In the genomic region with DNA sequence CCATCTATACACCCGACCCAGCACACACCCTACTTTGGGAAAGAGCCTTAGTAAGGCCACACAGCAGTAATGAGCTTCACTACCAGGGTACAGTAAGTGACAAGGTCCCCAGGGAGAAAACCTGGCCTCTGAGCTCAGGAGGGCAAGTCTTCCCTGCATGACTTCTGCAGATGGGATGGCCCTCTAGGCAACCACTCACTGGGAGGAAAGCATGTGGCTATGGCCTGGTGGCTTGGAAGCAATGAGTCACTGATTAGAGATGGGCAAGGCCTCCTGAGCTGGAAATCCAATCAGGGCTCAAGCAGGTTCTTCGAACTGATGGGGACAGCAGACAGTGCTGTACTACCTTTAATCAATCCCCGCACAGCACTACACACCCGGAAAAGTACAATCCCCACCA, we compare ENCODE assay signal across 15 mouse cellular contexts. TPM values are rescaled to one million over a fixed set of nuclear protein-coding genes. Genes with fewer than 3 reads are reported as not detected.
DNase-seq lines count a peak whose midpoint lies in the region; ATAC-seq lines count a peak whose summit lies in the region.
"Had no signal": no experiment of that assay in that cellular context is flagged by ENCODE, and none has a peak within 500 bp of the region (broad histone marks: within the 10 kb centered on the region; RNA-seq: fewer than 3 reads in every experiment).

No protein-coding gene starts in this region.

- peak; percentile 61 for DNase-seq in adrenal gland, adult 8-10 months
- DNase-seq in adrenal gland, postnatal 25 days: no peak
- no peak for DNase-seq in heart, postnatal 4 days
- DNase-seq in lung, postnatal 10 days: no peak
- DNase-seq in brain, adult 2 months (ENCODE audit: low read depth, low spot score): peak; percentile 45
- DNase-seq in layer of hippocampus, postnatal 10 days (ENCODE audit: low spot score in 2 of 2): no peak
- DNase-seq: layer of hippocampus, adult 9-11 months; liver had no signal

- H3K4me1 ChIP-seq in heart, embryonic 12.5 days (replicated peaks): peaks cover 58% of the 10 kb centered on the region
- peaks cover 44% of the 10 kb centered on the region for H3K4me1 ChIP-seq in lung, embryonic 16.5 days (replicated peaks; ENCODE audit: control insufficient read depth, insufficient read depth, low read length)

- no peak overlapping the region for H3K4me3 ChIP-seq in heart, embryonic 12.5 days
- H3K4me3 ChIP-seq in lung, embryonic 16.5 days (ENCODE audit: low read length): no peak overlapping the region
- H3K4me3 ChIP-seq: forebrain, embryonic 12.5 days had no signal

- H3K36me3 ChIP-seq in heart, embryonic 12.5 days: peaks cover 77% of the 10 kb centered on the region
- peaks cover 27% of the 10 kb centered on the region for H3K36me3 ChIP-seq in lung, embryonic 16.5 days (ENCODE audit: control insufficient read depth, insufficient read depth, low read length)

- H3K9me3 ChIP-seq in heart, embryonic 12.5 days (replicated peaks): no peaks in the 10 kb centered on the region
- no peaks in the 10 kb centered on the region for H3K9me3 ChIP-seq in lung, embryonic 16.5 days (ENCODE audit: control insufficient read depth, low read length)
- H3K9me3 ChIP-seq: forebrain, embryonic 12.5 days had no signal

- H3K9ac ChIP-seq in heart, embryonic 12.5 days: peak overlapping the region; percentile 26; the same call in 1 of the 2 replicates
- peak overlapping the region; percentile 14; the same call in 1 of the 2 replicates for H3K9ac ChIP-seq in lung, embryonic 16.5 days (ENCODE audit: low read length)
- H3K9ac ChIP-seq: forebrain, embryonic 12.5 days had no signal

- no peak overlapping the region for H3K27ac ChIP-seq in heart, embryonic 12.5 days (ENCODE audit: poor library complexity, severe bottlenecking)
- H3K27ac ChIP-seq in lung, embryonic 16.5 days (ENCODE audit: low read length): no peak overlapping the region
- H3K27ac ChIP-seq: forebrain, embryonic 12.5 days had no signal

- ATAC-seq in heart, embryonic 12.5 days (ENCODE audit: insufficient number of reproducible peaks, low FRiP score): no peak
- no peak for ATAC-seq in lung, embryonic 16.5 days (ENCODE audit: low read depth)
- ATAC-seq: lung, postnatal 0 days had no signal

- H3K4me2 ChIP-seq in heart, embryonic 12.5 days: no peak overlapping the region
- no peak overlapping the region for H3K4me2 ChIP-seq in lung, embryonic 16.5 days (ENCODE audit: low read depth, low read length)
- H3K4me2 ChIP-seq: forebrain, embryonic 12.5 days had no signal

- 73% methylated on average over 4 of the region's 4 CpGs for WGBS in heart, embryonic 12.5 days
- 75% methylated on average over 4 of the region's 4 CpGs for WGBS in lung, embryonic 16.5 days

- H3K27me3 ChIP-seq in heart, embryonic 12.5 days (replicated peaks): no peaks in the 10 kb centered on the region
- no peaks in the 10 kb centered on the region for H3K27me3 ChIP-seq in lung, embryonic 16.5 days (ENCODE audit: control insufficient read depth, insufficient read depth, low read depth, low read length)
- H3K27me3 ChIP-seq: forebrain, embryonic 12.5 days had no signal

RNA-seq across cellular contexts. Expression of gene Egln2, which starts 4.9 kb away (rescaled TPM):
- total RNA-seq in adrenal gland, adult 8-10 months (2022): 100 to 1,000 TPM in 3 of 4 experiments, 10 to 100 TPM in 1; 98.6 to 118 (median 107) TPM
- 108 and 120 TPM in 2 replicates for total RNA-seq in adrenal gland, postnatal 25 days (2021)
- polyA plus RNA-seq in heart, embryonic 12.5 days (2016; fragmentation: Nextera tagmentation; extraction: Ambion mirVana): 56.5 and 57.4 TPM in 2 replicates
- total RNA-seq in heart, postnatal 4 days (2021): 10 to 100 TPM; 57.0 to 59.0 TPM
- polyA plus RNA-seq in lung, embryonic 16.5 days (2015; fragmentation: Nextera tagmentation; extraction: Ambion mirVana): 68.8 and 72.9 TPM in 2 replicates
- total RNA-seq in layer of hippocampus, postnatal 10 days (2021): 10 to 100 TPM; 85.9 to 88.9 TPM

RNA-seq across cellular contexts. Expression of gene Cyp2t4, which starts 8.2 kb away (rescaled TPM):
- not detected for total RNA-seq in adrenal gland, adult 8-10 months (2022)
- not detected in 2 replicates for total RNA-seq in adrenal gland, postnatal 25 days (2021)
- polyA plus RNA-seq in heart, embryonic 12.5 days (2016; fragmentation: Nextera tagmentation; extraction: Ambion mirVana): not detected in 2 replicates
- total RNA-seq in heart, postnatal 4 days (2021): not detected
- polyA plus RNA-seq in lung, embryonic 16.5 days (2015; fragmentation: Nextera tagmentation; extraction: Ambion mirVana): 0.18 TPM in 1 of 2 replicates, not detected in the other
- not detected for total RNA-seq in layer of hippocampus, postnatal 10 days (2021)
- total RNA-seq: heart, adult 18-20 months; monocyte, adult 5-6 weeks had no signal
- polyA plus RNA-seq: lung, postnatal 0 days; thymus, postnatal 0 days had no signal

RNA-seq across cellular contexts. Expression of gene Rab4b, which starts 17.0 kb away (rescaled TPM):
- 10 to 100 TPM; 60.6 to 88.0 (median 81.4) TPM for total RNA-seq in adrenal gland, adult 8-10 months (2022)
- 65.7 and 78.2 TPM in 2 replicates for total RNA-seq in adrenal gland, postnatal 25 days (2021)
- 51.2 and 53.5 TPM in 2 replicates for polyA plus RNA-seq in heart, embryonic 12.5 days (2016; fragmentation: Nextera tagmentation; extraction: Ambion mirVana)
- 10 to 100 TPM; 24.7 to 27.8 TPM for total RNA-seq in heart, postnatal 4 days (2021)
- 73.2 and 76.1 TPM in 2 replicates for polyA plus RNA-seq in lung, embryonic 16.5 days (2015; fragmentation: Nextera tagmentation; extraction: Ambion mirVana)
- total RNA-seq in layer of hippocampus, postnatal 10 days (2021): 10 to 100 TPM; 76.6 to 84.2 TPM

RNA-seq across cellular contexts. Expression of gene Gm21983, which starts 19.1 kb away (rescaled TPM):
- total RNA-seq in adrenal gland, adult 8-10 months (2022): not detected
- total RNA-seq in adrenal gland, postnatal 25 days (2021): 0.62 TPM in 1 of 2 replicates, not detected in the other
- 0.34 and 0.64 TPM in 2 replicates for polyA plus RNA-seq in heart, embryonic 12.5 days (2016; fragmentation: Nextera tagmentation; extraction: Ambion mirVana)
- not detected for total RNA-seq in heart, postnatal 4 days (2021)
- polyA plus RNA-seq in lung, embryonic 16.5 days (2015; fragmentation: Nextera tagmentation; extraction: Ambion mirVana): 1.4 and 1.7 TPM in 2 replicates
- total RNA-seq in layer of hippocampus, postnatal 10 days (2021): under 1 TPM in 1 of 2 experiments, not detected in 1; 0.75 TPM
- total RNA-seq: heart, adult 18-20 months; monocyte, adult 5-6 weeks had no signal
- polyA plus RNA-seq: forebrain, embryonic 12.5 days; lung, postnatal 0 days; thymus, postnatal 0 days had no signal

RNA-seq across cellular contexts. Expression of gene Mia, which starts 19.2 kb away (rescaled TPM):
- total RNA-seq in adrenal gland, adult 8-10 months (2022): under 1 TPM in 2 of 4 experiments, not detected in 2; 0.32 to 0.64 TPM
- total RNA-seq in adrenal gland, postnatal 25 days (2021): not detected in 2 replicates
- polyA plus RNA-seq in heart, embryonic 12.5 days (2016; fragmentation: Nextera tagmentation; extraction: Ambion mirVana): 0.92 TPM in 1 of 2 replicates, not detected in the other
- total RNA-seq in heart, postnatal 4 days (2021): not detected
- polyA plus RNA-seq in lung, embryonic 16.5 days (2015; fragmentation: Nextera tagmentation; extraction: Ambion mirVana): 170 and 185 TPM in 2 replicates
- total RNA-seq in layer of hippocampus, postnatal 10 days (2021): 10 to 100 TPM; 10.9 to 13.9 TPM

Comparison
In these comparisons a context has a peak if more than half of its experiments do, and no peak if none do; other contexts are left out.
1. DNase-seq: peak in adrenal gland, adult 8-10 months (single experiment) and brain, adult 2 months (single experiment); none in adrenal gland, postnatal 25 days (single experiment), heart, postnatal 4 days (single experiment), lung, postnatal 10 days (single experiment) and layer of hippocampus, postnatal 10 days (0 of 2).